Mouse (Mus musculus) kidney, adult 2 months (tissue): ENCODE results near the gene Olig3.

Experiments used
- CTCF ChIP-seq: fragments of 200-500 bp; conservative IDR thresholded peaks from 2 replicates; pipeline ENCODE4 v1.5.1; 2011; ENCODE audit warnings: low read depth, mild to moderate bottlenecking, control low read depth, low read length, moderate library complexity, mixed read lengths; ENCODE audit not compliant: insufficient read depth, insufficient read length
- POLR2A ChIP-seq: fragments of 200-500 bp; IDR thresholded peaks from one replicate; pipeline ENCODE4 v1.6.1; 2011; ENCODE audit warnings: low read depth, low read length, control low read depth

DNA sequence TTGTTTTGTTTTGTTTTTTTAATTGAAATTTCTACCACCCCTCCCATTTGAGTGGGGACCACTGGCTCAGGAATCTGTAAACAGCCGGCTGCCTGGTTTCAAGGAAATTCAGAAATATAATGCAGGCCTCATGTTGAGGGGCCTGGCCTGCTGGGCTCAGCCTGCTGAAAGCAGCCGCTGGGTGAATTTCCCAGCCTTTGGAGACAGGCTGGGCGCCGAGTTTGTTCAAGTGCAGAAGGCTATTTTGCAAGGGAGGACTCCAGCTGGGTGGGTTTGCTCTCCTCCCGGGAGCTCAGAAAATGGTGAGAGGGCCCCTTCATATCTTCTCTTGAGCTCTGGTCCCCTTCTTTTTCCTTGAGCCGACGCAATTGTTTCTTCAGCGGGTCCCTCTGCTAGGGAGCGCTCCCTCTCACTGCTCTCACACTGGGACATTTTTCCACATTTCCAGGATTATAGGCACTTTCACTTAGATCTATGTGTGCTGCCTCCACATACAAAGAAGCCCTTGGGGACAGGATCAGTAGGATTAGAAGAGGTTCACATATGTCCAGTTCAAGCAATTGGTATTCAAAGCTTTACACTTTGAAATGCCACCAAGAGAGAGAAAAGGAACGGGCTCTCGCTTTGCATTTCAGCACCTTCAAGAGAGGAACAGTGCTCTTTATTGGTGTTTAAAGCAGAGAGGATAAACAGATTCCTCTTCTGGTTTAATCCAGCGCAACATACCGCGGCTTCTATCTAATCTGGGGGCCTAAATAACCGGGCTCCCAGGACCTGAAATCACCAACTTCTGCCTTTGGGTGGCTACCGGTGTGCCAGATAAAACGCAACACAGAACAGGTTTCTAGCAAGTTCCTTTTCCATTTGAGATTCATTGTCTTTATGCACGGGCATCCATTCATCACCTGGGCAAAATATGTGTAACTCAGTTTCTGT is 17.4 kb upstream of the Olig3 start:
- no peak for TF ChIP-seq POLR2A
- TF ChIP-seq CTCF, result no peak
